ENCODE assay signal across 13 mouse cellular contexts in the genomic region with DNA sequence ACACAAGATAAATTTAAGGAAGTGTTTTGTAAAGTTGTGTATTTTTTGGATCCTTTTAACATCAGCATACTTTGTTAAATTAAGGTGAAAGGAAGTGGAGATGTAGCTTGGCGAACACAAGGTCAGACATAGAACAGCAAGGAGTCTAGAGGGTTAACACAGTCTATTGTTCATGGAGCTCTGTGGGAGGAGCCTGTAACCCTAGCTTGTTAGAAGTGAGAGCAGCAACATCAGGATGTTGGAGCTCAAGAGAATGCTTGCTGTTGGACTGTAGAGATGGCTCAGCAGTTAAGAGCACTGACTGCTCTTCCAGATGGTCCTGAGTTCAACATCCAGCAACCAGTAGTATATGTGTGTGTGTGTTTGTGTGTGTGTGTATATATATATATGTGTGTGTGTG. TPM values are rescaled to one million over a fixed set of nuclear protein-coding genes. Genes with fewer than 3 reads are reported as not detected.
A peak's percentile ranks its signal among the peaks of the same experiment; 100 is the strongest.
DNase-seq lines count a peak whose midpoint lies in the region; ATAC-seq and TF ChIP-seq lines count a peak whose summit lies in the region.
"Had no signal": no experiment of that assay in that cellular context is flagged by ENCODE, and none has a peak within 500 bp of the region (broad histone marks: within the 10 kb centered on the region; RNA-seq: fewer than 3 reads in every experiment).

No protein-coding gene starts in this region.

- no peaks in the 10 kb centered on the region for H3K27me3 ChIP-seq in kidney, embryonic 16.5 days (ENCODE audit: insufficient read depth, low read length)
- H3K27me3 ChIP-seq in embryonic facial prominence, embryonic 14.5 days (replicated peaks; ENCODE audit: control insufficient read depth, insufficient read depth, low read length) = no peaks in the 10 kb centered on the region
- no peaks in the 10 kb centered on the region for H3K27me3 ChIP-seq in midbrain, embryonic 15.5 days (replicated peaks)
- no peaks in the 10 kb centered on the region for H3K27me3 ChIP-seq in midbrain, embryonic 13.5 days
- H3K27me3 ChIP-seq: forebrain, embryonic 15.5 days had no signal

- no peak for TF ChIP-seq CTCF in bone marrow, adult 2 months (IDR thresholded peaks at IDR 0.05; ENCODE audit: control insufficient read depth, insufficient read depth, low read length)

- no peak overlapping the region for H3K9ac ChIP-seq in kidney, embryonic 16.5 days (replicated peaks; ENCODE audit: low read length)
- no peak overlapping the region for H3K9ac ChIP-seq in embryonic facial prominence, embryonic 14.5 days (ENCODE audit: low read depth, low read length)
- H3K9ac ChIP-seq in midbrain, embryonic 15.5 days = no peak overlapping the region
- H3K9ac ChIP-seq in midbrain, embryonic 13.5 days (replicated peaks) = no peak overlapping the region
- H3K9ac ChIP-seq: forebrain, embryonic 15.5 days had no signal

- no peaks in the 10 kb centered on the region for H3K36me3 ChIP-seq in kidney, embryonic 16.5 days (ENCODE audit: insufficient read depth, low read length)
- H3K36me3 ChIP-seq in embryonic facial prominence, embryonic 14.5 days (ENCODE audit: control insufficient read depth, insufficient read depth, low read length) = no peaks in the 10 kb centered on the region
- no peaks in the 10 kb centered on the region for H3K36me3 ChIP-seq in midbrain, embryonic 15.5 days (replicated peaks)
- no peaks in the 10 kb centered on the region for H3K36me3 ChIP-seq in midbrain, embryonic 13.5 days
- H3K36me3 ChIP-seq: forebrain, embryonic 15.5 days had no signal

- WGBS in kidney, embryonic 16.5 days = 49% methylated on average over 1 of the region's 1 CpGs
- 24% methylated on average over 1 of the region's 1 CpGs for WGBS in bone marrow, adult 2 months
- 45% methylated on average over 1 of the region's 1 CpGs for WGBS in embryonic facial prominence, embryonic 14.5 days
- WGBS in midbrain, embryonic 15.5 days = 36% methylated on average over 1 of the region's 1 CpGs
- 48% methylated on average over 1 of the region's 1 CpGs for WGBS in midbrain, embryonic 13.5 days

- no peaks in the 10 kb centered on the region for H3K9me3 ChIP-seq in kidney, embryonic 16.5 days (ENCODE audit: low read length)
- no peaks in the 10 kb centered on the region for H3K9me3 ChIP-seq in embryonic facial prominence, embryonic 14.5 days (ENCODE audit: control insufficient read depth, low read length)
- H3K9me3 ChIP-seq in midbrain, embryonic 15.5 days = no peaks in the 10 kb centered on the region
- H3K9me3 ChIP-seq in midbrain, embryonic 13.5 days = no peaks in the 10 kb centered on the region
- H3K9me3 ChIP-seq: forebrain, embryonic 15.5 days had no signal

- no peaks in the 10 kb centered on the region for H3K4me1 ChIP-seq in kidney, embryonic 16.5 days (ENCODE audit: insufficient read depth, low read length)
- H3K4me1 ChIP-seq in bone marrow, adult 2 months (ENCODE audit: control insufficient read depth, insufficient read depth, low read length) = peaks cover 1% of the 10 kb centered on the region; the same call in 1 of the 2 replicates
- H3K4me1 ChIP-seq in embryonic facial prominence, embryonic 14.5 days (ENCODE audit: control insufficient read depth, insufficient read depth, low read length) = no peaks in the 10 kb centered on the region
- no peaks in the 10 kb centered on the region for H3K4me1 ChIP-seq in midbrain, embryonic 15.5 days
- H3K4me1 ChIP-seq in midbrain, embryonic 13.5 days (replicated peaks) = no peaks in the 10 kb centered on the region
- H3K4me1 ChIP-seq: forebrain, embryonic 15.5 days had no signal

- no peak overlapping the region for H3K4me2 ChIP-seq in kidney, embryonic 16.5 days (replicated peaks; ENCODE audit: low read depth, low read length)
- H3K4me2 ChIP-seq in embryonic facial prominence, embryonic 14.5 days (ENCODE audit: low read depth, low read length) = peak overlapping the region; percentile 7; the same call in 1 of the 2 replicates
- no peak overlapping the region for H3K4me2 ChIP-seq in midbrain, embryonic 15.5 days
- H3K4me2 ChIP-seq in midbrain, embryonic 13.5 days (replicated peaks) = no peak overlapping the region
- H3K4me2 ChIP-seq: forebrain, embryonic 15.5 days had no signal

- TF ChIP-seq POLR2A in bone marrow, adult 2 months (IDR thresholded peaks at IDR 0.05; ENCODE audit: borderline replicate concordance, control insufficient read depth, low read depth, low read length) = no peak

- DNase-seq in kidney, postnatal 36 days = no peak
- DNase-seq in embryonic facial prominence, embryonic 14.5 days (ENCODE audit: low spot score) = peak; percentile 30
- DNase-seq: cerebellum, postnatal 36 days; layer of hippocampus, adult 9-11 months; thymus, postnatal 36 days had no signal

- H3K4me3 ChIP-seq in kidney, embryonic 16.5 days (ENCODE audit: low read length) = no peak overlapping the region
- H3K4me3 ChIP-seq in bone marrow, adult 2 months (replicated peaks; ENCODE audit: control insufficient read depth, low read depth, low read length) = peak overlapping the region; percentile 48
- no peak overlapping the region for H3K4me3 ChIP-seq in embryonic facial prominence, embryonic 14.5 days (ENCODE audit: low read depth, low read length)
- H3K4me3 ChIP-seq in midbrain, embryonic 15.5 days = no peak overlapping the region
- H3K4me3 ChIP-seq in midbrain, embryonic 13.5 days (replicated peaks) = no peak overlapping the region
- H3K4me3 ChIP-seq: forebrain, embryonic 15.5 days; myocyte had no signal

- H3K27ac ChIP-seq in kidney, embryonic 16.5 days (ENCODE audit: low read length) = no peak overlapping the region
- H3K27ac ChIP-seq in bone marrow, adult 2 months (ENCODE audit: control insufficient read depth, insufficient read depth, low read depth, low read length, poor library complexity) = peak overlapping the region; percentile 90
- H3K27ac ChIP-seq in embryonic facial prominence, embryonic 14.5 days (replicated peaks; ENCODE audit: low read depth, low read length) = no peak overlapping the region
- H3K27ac ChIP-seq in midbrain, embryonic 15.5 days = no peak overlapping the region
- no peak overlapping the region for H3K27ac ChIP-seq in midbrain, embryonic 13.5 days
- H3K27ac ChIP-seq: forebrain, embryonic 15.5 days had no signal

- ATAC-seq in kidney, embryonic 16.5 days (ENCODE audit: low FRiP score, low TSS enrichment) = peak; percentile 49; the same call in 1 of the 2 replicates
- no peak; the same call in 1 of the 2 replicates for ATAC-seq in embryonic facial prominence, embryonic 14.5 days (ENCODE audit: low read depth)
- ATAC-seq in megakaryocyte progenitor cell, adult 5-6 weeks (replicated peaks; ENCODE audit: poor library complexity) = peak; percentile 20; the same call in 1 of the 2 replicates
- ATAC-seq in midbrain, embryonic 15.5 days (replicated peaks) = no peak
- no peak for ATAC-seq in midbrain, embryonic 13.5 days
- ATAC-seq: forebrain, embryonic 15.5 days had no signal

RNA-seq across cellular contexts. Expression of gene Retn, which starts 6.6 kb away (rescaled TPM):
- polyA plus RNA-seq in kidney, embryonic 16.5 days (2015; fragmentation: Nextera tagmentation; extraction: Ambion mirVana) = 0.31 and 0.55 TPM in 2 replicates
- polyA plus RNA-seq in bone marrow, adult 2 months (2011; ENCODE audit: insufficient read depth, insufficient read length, low replicate concordance, missing spikeins) = 3.0 TPM in 1 of 2 replicates, not detected in the other
- polyA plus RNA-seq in embryonic facial prominence, embryonic 14.5 days (2014; fragmentation: Nextera tagmentation; extraction: Ambion mirVana) = 1.3 TPM in 1 of 2 replicates, not detected in the other
- total RNA-seq in megakaryocyte progenitor cell, adult 5-6 weeks (2015) = 0.56 TPM in 1 of 2 replicates, not detected in the other
- not detected in 2 replicates for total RNA-seq in megakaryocyte progenitor cell, adult 5-6 weeks (2017)
- 0.37 and 0.57 TPM in 2 replicates for polyA plus RNA-seq in midbrain, embryonic 15.5 days (2015; fragmentation: Nextera tagmentation; extraction: Ambion mirVana)
- polyA plus RNA-seq in midbrain, embryonic 13.5 days (2015; fragmentation: Nextera tagmentation; extraction: Ambion mirVana) = 0.24 and 0.48 TPM in 2 replicates
- polyA plus RNA-seq: forebrain, embryonic 15.5 days; limb, embryonic 11.5 days; myocyte had no signal

RNA-seq across cellular contexts. Expression of gene Mcemp1, which starts 16.6 kb away (rescaled TPM):
- 0.20 and 0.50 TPM in 2 replicates for polyA plus RNA-seq in kidney, embryonic 16.5 days (2015; fragmentation: Nextera tagmentation; extraction: Ambion mirVana)
- polyA plus RNA-seq in bone marrow, adult 2 months (2011; ENCODE audit: insufficient read depth, insufficient read length, low replicate concordance, missing spikeins) = 38.3 and 142 TPM in 2 replicates
- polyA plus RNA-seq in embryonic facial prominence, embryonic 14.5 days (2014; fragmentation: Nextera tagmentation; extraction: Ambion mirVana) = 0.45 and 0.78 TPM in 2 replicates
- total RNA-seq in megakaryocyte progenitor cell, adult 5-6 weeks (2015) = 21.5 and 30.3 TPM in 2 replicates
- 16.0 TPM in 2 replicates for total RNA-seq in megakaryocyte progenitor cell, adult 5-6 weeks (2017)
- polyA plus RNA-seq in midbrain, embryonic 15.5 days (2015; fragmentation: Nextera tagmentation; extraction: Ambion mirVana) = 0.15 and 0.26 TPM in 2 replicates
- polyA plus RNA-seq in midbrain, embryonic 13.5 days (2015; fragmentation: Nextera tagmentation; extraction: Ambion mirVana) = 0.40 TPM in 1 of 2 replicates, not detected in the other
- polyA plus RNA-seq: myocyte had no signal

RNA-seq across cellular contexts. Expression of gene Stxbp2, which starts 18.2 kb away (rescaled TPM):
- polyA plus RNA-seq in kidney, embryonic 16.5 days (2015; fragmentation: Nextera tagmentation; extraction: Ambion mirVana) = 102 and 105 TPM in 2 replicates
- polyA plus RNA-seq in bone marrow, adult 2 months (2011; ENCODE audit: insufficient read depth, insufficient read length, low replicate concordance, missing spikeins) = 229 and 373 TPM in 2 replicates
- polyA plus RNA-seq in embryonic facial prominence, embryonic 14.5 days (2014; fragmentation: Nextera tagmentation; extraction: Ambion mirVana) = 23.7 and 30.4 TPM in 2 replicates
- total RNA-seq in megakaryocyte progenitor cell, adult 5-6 weeks (2015) = 113 and 143 TPM in 2 replicates
- 93.7 and 166 TPM in 2 replicates for total RNA-seq in megakaryocyte progenitor cell, adult 5-6 weeks (2017)
- 40.5 and 52.9 TPM in 2 replicates for polyA plus RNA-seq in midbrain, embryonic 15.5 days (2015; fragmentation: Nextera tagmentation; extraction: Ambion mirVana)
- 28.8 and 31.3 TPM in 2 replicates for polyA plus RNA-seq in midbrain, embryonic 13.5 days (2015; fragmentation: Nextera tagmentation; extraction: Ambion mirVana)

RNA-seq across cellular contexts. Expression of gene Fcor, which starts 23.2 kb away (rescaled TPM):
- polyA plus RNA-seq in kidney, embryonic 16.5 days (2015; fragmentation: Nextera tagmentation; extraction: Ambion mirVana) = 13.2 and 14.8 TPM in 2 replicates
- 10.9 TPM in 1 of 2 replicates, not detected in the other for polyA plus RNA-seq in bone marrow, adult 2 months (2011; ENCODE audit: insufficient read depth, insufficient read length, low replicate concordance, missing spikeins)
- 12.6 and 14.8 TPM in 2 replicates for polyA plus RNA-seq in embryonic facial prominence, embryonic 14.5 days (2014; fragmentation: Nextera tagmentation; extraction: Ambion mirVana)
- total RNA-seq in megakaryocyte progenitor cell, adult 5-6 weeks (2015) = 22.6 and 25.4 TPM in 2 replicates
- 10.5 and 15.2 TPM in 2 replicates for total RNA-seq in megakaryocyte progenitor cell, adult 5-6 weeks (2017)
- 18.3 and 19.0 TPM in 2 replicates for polyA plus RNA-seq in midbrain, embryonic 15.5 days (2015; fragmentation: Nextera tagmentation; extraction: Ambion mirVana)
- polyA plus RNA-seq in midbrain, embryonic 13.5 days (2015; fragmentation: Nextera tagmentation; extraction: Ambion mirVana) = 9.6 and 12.4 TPM in 2 replicates

RNA-seq across cellular contexts. Expression of gene Pcp2, which starts 23.6 kb away (rescaled TPM):
- 0.48 and 0.51 TPM in 2 replicates for polyA plus RNA-seq in kidney, embryonic 16.5 days (2015; fragmentation: Nextera tagmentation; extraction: Ambion mirVana)
- not detected in 2 replicates for polyA plus RNA-seq in bone marrow, adult 2 months (2011; ENCODE audit: insufficient read depth, insufficient read length, low replicate concordance, missing spikeins)
- polyA plus RNA-seq in embryonic facial prominence, embryonic 14.5 days (2014; fragmentation: Nextera tagmentation; extraction: Ambion mirVana) = 0.17 and 0.31 TPM in 2 replicates
- not detected in 2 replicates for total RNA-seq in megakaryocyte progenitor cell, adult 5-6 weeks (2015)
- not detected in 2 replicates for total RNA-seq in megakaryocyte progenitor cell, adult 5-6 weeks (2017)
- 2.3 and 6.0 TPM in 2 replicates for polyA plus RNA-seq in midbrain, embryonic 15.5 days (2015; fragmentation: Nextera tagmentation; extraction: Ambion mirVana)
- 0.50 and 0.55 TPM in 2 replicates for polyA plus RNA-seq in midbrain, embryonic 13.5 days (2015; fragmentation: Nextera tagmentation; extraction: Ambion mirVana)

Comparison
In these comparisons a context has a peak if more than half of its experiments do, and no peak if none do; other contexts are left out.
1. ATAC-seq: peak in kidney, embryonic 16.5 days (single experiment) and megakaryocyte progenitor cell, adult 5-6 weeks (single experiment); none in embryonic facial prominence, embryonic 14.5 days (single experiment), midbrain, embryonic 15.5 days (single experiment) and midbrain, embryonic 13.5 days (single experiment).
2. RNA of gene Mcemp1, which starts 16.6 kb away (polyA plus RNA-seq): 38.3 to 142 TPM in bone marrow, adult 2 months; 0.45 to 0.78 TPM in embryonic facial prominence, embryonic 14.5 days, 0.15 to 0.26 TPM in midbrain, embryonic 15.5 days, 0.20 to 0.50 TPM in kidney, embryonic 16.5 days and 0.40 TPM in midbrain, embryonic 13.5 days; every median in the first group is over 10 times any median in the second.